Mouse (Mus musculus) ovary, adult 18-20 months (tissue): Measurements from ENCODE around the gene Gm49325.
"Not testable (repeated sequence)": the region's sequence is repeated elsewhere in the genome, so short reads cannot be mapped to it uniquely, and the experiment has no call there.

Experiments used
- DNase-seq: peaks from one replicate; pipeline ENCODE4 v3.0.0; 2022; ENCODE audit warnings: low spot score, mixed read lengths

Gene Gm49325

DNA sequence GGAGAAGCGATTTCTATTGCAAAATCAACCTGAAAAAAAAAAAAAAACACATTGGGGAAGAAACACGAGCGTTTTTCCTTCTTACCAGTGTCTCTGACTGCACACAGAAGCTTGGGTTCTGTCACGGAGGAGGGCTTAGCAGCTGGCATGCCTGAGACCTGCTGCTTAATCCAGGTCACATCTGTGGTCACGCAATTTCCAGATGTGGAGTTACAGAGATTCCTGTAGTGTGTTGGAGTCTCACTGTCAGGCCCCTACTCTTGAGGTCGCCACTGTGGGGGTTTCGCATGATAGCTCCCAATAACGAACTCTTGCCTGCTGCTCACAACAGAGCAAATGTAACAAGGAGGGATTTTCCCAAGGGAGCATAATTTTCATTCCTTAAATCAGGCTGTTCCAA lies 78.2 kb downstream of the Gm49325 start:
- DNase-seq: no peak

DNA sequence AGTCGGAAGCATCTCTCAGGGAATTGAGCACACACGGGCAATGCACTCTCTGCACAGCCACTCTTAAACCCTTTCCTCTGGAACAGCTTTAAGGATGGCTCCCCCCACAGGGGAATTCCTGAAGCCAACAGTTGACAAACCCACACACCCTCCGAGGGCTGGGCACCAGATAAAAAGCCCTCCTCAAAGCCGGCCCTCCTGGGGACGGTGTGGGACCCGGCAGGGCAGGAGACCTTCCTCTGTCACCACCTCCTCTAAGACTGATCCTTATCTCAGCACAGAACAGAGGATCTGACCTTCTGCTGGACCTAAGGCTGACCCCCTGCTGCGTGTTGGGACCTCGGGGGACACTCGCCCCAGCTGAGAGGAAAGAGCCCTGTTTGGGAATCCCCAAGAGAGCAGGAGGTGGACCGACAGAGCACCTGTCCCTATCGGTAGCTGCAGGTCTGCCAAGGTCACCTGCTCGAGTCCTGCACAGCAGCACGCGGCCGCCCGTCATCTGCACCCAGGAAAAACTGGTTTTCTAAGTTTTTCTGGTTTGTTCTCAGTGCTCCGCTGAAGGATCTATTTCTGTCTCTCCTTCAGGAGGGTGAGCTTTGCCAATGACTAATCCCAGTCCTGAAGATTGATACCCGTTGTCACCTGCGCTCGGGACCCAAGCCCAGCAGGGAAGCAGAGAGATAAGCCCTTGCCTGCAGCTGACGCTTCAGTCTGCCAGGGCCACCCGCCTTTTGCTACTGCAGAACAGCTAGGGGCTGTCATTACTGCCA lies 80.1 kb downstream of the Gm49325 start, which contains the start of gene Tspear:
Gene Tspear, plus strand, starts transcription at position 675 of the 770 bp plus-strand sequence.
- no peak for DNase-seq

DNA sequence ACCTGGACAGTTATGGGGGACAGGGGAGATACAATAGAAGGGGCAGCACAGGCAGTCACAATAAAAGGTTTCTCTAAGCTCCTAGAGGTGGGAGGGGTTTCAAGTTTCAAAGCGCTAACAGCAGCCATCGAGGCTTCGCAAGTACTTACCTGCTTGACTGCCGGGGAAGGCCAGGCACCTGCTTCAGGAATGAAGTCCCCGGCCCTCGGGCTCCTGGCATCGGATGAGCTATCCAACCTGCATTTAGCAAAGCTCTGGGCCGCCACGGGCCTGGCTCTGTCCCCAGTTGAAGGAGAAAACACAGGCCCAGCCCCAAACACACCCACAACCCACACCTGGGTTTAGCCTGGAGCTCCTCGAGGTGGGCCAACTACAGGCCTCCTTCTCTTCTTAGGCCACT lies 81.0 kb downstream of the Gm49325 start:
- no peak for DNase-seq

DNA sequence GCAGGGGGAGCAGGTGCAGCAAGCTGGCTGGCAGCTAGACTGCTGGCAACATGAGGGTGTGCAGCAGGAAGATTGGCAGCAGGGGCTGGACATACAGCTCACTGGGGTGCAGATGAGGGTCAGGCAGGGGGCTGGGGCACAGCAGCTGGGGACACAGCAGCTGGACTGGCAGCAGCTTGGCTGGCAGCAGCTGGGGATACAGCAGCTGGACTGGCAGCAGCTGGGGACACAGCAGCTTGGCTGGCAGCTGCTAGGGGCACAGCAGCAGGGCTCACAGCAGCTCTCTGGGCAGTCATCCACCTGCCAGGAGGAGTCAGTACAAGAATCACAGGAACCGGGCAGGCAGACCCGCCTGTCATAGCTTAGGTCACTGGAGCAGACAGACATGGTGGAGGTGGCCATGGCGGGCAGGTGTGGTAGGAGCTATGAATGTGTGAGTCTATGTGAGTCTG lies 84.4 kb downstream of the Gm49325 start, which contains the start of gene Gm19402:
Gene Gm19402, minus strand, starts transcription at position 402 of the 452 bp plus-strand sequence.
- not testable (repeated sequence) for DNase-seq
